Mouse (Mus musculus): ENCODE results near the gene 0610009B22Rik.

DNA sequence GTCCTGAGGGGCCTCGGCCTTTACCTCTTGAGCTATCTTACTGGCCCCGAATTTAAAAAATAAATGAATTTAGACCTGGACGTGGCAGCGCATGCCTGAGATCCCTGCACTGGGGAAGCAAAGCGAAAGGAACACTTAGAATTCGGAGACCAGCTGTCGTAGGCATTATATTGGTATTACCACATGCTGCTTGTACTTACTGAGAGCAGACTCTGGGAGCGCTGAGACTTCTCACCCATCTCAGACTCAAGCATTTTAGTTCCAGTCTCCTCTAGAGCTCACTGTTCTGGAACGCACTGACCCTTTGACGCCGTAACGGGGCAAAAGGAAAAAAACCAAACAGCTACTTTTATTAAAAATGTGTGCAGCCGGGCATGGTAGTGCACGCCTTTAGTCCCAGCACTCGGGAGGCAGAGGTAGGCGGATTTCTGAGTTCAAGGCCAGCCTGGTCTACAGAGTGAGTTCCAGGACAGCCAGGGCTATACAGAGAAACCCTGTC lies 26.8 kb downstream of the 0610009B22Rik start:
- TF ChIP-seq CTCF (IDR thresholded peaks at IDR 0.05; ENCODE audit: insufficient read depth, low read depth, low read length), result no peak
- no peak for TF ChIP-seq POLR2A (IDR thresholded peaks at IDR 0.05; ENCODE audit: insufficient read depth, low read depth, low read length)
